Mouse (Mus musculus) lung, adult 2 months (tissue): ENCODE data around the gene Immt.

Experiments used
- CTCF ChIP-seq: fragments of 200-500 bp; IDR thresholded peaks from 2 replicates; pipeline ENCODE4 v1.5.1; 2011; ENCODE audit warnings: mild to moderate bottlenecking, low read length, control low read depth; ENCODE audit not compliant: insufficient read depth
- POLR2A ChIP-seq: fragments of 200-500 bp; IDR thresholded peaks from 2 replicates; pipeline ENCODE4 v1.6.1; 2011; ENCODE audit warnings: low read depth, mild to moderate bottlenecking, control low read depth, low read length, borderline replicate concordance; ENCODE audit errors: extremely low read depth

DNA sequence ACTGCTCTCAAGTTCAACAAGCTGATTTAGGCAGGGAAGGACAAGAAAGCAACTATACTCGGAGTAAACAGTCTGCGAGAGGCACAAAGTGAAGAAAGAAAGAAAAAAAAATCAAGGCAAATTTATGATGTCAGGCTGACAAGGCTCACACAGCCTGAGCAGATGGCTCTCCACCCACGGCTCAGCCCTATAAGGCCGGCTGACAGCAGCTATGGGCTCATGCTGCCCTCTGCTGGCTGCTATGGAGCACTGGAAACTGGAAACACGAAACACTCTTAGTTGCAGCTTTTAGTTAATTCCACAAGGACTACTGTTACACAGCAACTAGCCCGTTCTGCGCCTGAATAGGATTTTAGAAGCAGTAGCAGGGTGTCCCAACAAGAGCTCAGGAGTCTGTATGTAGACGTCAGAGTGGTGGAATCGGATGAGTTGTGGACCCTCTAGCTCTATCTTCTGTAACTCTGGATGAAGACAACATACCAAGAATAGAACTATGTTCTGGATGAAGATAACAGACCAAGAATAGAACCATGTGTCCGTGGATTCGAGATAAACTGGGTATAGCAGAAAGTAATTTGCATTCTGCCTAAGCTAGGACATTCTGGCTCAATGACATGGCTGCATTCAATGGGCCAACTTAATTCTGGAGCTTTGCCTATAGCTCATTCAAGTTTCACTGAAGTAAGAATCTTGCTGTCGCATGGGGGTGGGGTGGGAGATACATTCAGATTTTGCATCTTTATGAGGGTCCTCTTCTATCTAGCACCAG is 26.9 kb upstream of the Immt start:
- TF ChIP-seq CTCF (peak; percentile 96), POLR2A (no peak)
